Mouse (Mus musculus) G1E (cell line): Measurements from ENCODE around the gene D16Ertd472e.

Experiments
- CTCF ChIP-seq: IDR thresholded peaks from 2 replicates; pipeline ENCODE4 v1.5.1; 2012; ENCODE audit warnings: low read depth, low read length, inconsistent platforms, mixed read lengths
- GATA1 ChIP-seq: IDR thresholded peaks from 2 replicates; pipeline ENCODE4 v1.6.1; 2012; ENCODE audit warnings: borderline replicate concordance, low read length, inconsistent platforms, mixed read lengths
- GATA2 ChIP-seq: IDR thresholded peaks from 2 replicates; pipeline ENCODE4 v1.6.1; 2012; ENCODE audit warnings: low read depth, low read length, inconsistent platforms, borderline replicate concordance
- POLR2AphosphoS5 ChIP-seq: IDR thresholded peaks from 2 replicates; pipeline ENCODE4 v1.6.1; 2012; ENCODE audit warnings: low read depth, low read length, inconsistent platforms; ENCODE audit not compliant: insufficient replicate concordance
- TAL1 ChIP-seq: conservative IDR thresholded peaks from 2 replicates; pipeline ENCODE4 v1.6.1; 2012; ENCODE audit warnings: low read depth, low read length, inconsistent platforms, mixed read lengths

DNA sequence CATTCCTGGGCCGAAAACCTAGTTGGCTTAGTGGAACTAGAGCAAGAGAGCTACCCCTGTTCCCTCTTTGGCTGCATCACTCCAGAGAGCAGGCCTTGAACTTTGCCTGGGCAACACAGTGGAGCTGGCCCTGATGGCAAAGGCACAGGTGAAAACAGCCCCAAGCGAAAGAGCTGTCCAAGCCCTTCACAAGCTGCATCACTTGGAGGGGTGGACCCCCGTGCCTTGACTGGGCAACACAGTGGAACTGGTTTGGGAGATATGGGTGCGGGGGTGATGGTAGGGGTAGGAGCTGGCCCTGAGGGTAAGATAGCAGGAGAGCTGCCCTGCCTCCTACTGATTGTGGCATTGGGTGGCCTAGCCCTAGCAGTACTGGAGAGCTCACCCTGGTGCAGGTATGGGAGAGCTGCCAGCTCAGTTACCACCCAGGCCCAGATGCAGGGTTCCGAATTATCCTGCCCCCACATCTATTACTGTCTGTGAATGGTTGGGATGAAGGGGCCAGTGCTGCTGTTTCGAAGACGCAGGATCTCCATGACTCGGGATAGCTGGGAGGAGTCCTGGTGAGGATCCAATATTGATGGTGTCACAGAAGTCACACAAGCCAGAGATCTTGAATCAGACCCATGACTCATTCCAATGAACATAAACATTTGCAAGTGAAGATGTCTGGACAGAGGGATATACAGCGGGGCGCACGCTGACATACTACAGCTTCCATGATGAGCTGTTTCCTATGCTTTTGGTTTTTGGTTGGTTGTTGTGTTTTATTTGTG is 41.4 kb upstream of the D16Ertd472e start:
- TF ChIP-seq GATA1 (no peak), CTCF (no peak), TAL1 (no peak), POLR2AphosphoS5 (no peak), GATA2 (no peak)
